Mouse (Mus musculus) cortical plate, adult 2 months (tissue): ENCODE data around the gene Tppp2. TPM values are rescaled to one million over a fixed set of nuclear protein-coding genes. Genes with fewer than 3 reads are reported as not detected.
"Not testable (repeated sequence)": the region's sequence is repeated elsewhere in the genome, so short reads cannot be mapped to it uniquely, and the experiment has no call there.

Source experiments
- H3K27ac ChIP-seq: fragments of 200-500 bp; 2 replicates; pipeline ENCODE4 v1.5.1; 2012; ENCODE audit warnings: low read length, control low read depth, inconsistent platforms; ENCODE audit not compliant: insufficient read depth
- H3K4me1 ChIP-seq: fragments of 200-500 bp; 2 replicates; pipeline ENCODE4 v1.6.1; 2011; ENCODE audit warnings: low read length; ENCODE audit not compliant: control insufficient read depth, insufficient read depth
- H3K4me3 ChIP-seq: fragments of 200-500 bp; 2 replicates; pipeline ENCODE4 v1.5.1; 2011; ENCODE audit warnings: mild to moderate bottlenecking, low read length, control low read depth; ENCODE audit not compliant: insufficient read depth
- CTCF ChIP-seq: fragments of 200-500 bp; IDR thresholded peaks from 2 replicates; pipeline ENCODE4 v1.5.1; 2011; ENCODE audit warnings: mild to moderate bottlenecking, control low read depth, low read length; ENCODE audit not compliant: insufficient read depth; ENCODE audit errors: extremely low read depth
- POLR2A ChIP-seq: fragments of 200-500 bp; IDR thresholded peaks from 2 replicates; pipeline ENCODE4 v1.6.1; 2011; ENCODE audit warnings: mild to moderate bottlenecking, low read length, control low read depth; ENCODE audit not compliant: insufficient read depth; ENCODE audit errors: extremely low read depth
- polyA plus RNA-seq: library from polyadenylated mRNA; depleted of rRNA; stranded (reverse); fragments of >200 nt; gene quantifications from 2 replicates; pipeline ENCODE4 v1.2.3, GENCODE M21; 2012

Gene Tppp2
- polyA plus RNA-seq, 1 experiment: not detected

- no peak overlapping the region for H3K27ac ChIP-seq
- H3K4me1 ChIP-seq: peaks cover 4% of the 10 kb centered on the region; the same call in 1 of the 2 replicates
- TF ChIP-seq POLR2A: no peak
- TF ChIP-seq CTCF: no peak
- H3K4me3 ChIP-seq: no peak overlapping the region
Observed at GRCm38 (mm10) chr14:51921759-51922570, 3.7 kb downstream of the Tppp2 start.

GRCm38 (mm10) chr14:51922571-51922865, 4.3 kb downstream of the Tppp2 start, which contains the start of gene Rnase13:
TSS of gene Rnase13 (minus strand) at chr14:51922773.
- no peak within 1 kb of the TSS for H3K4me3 ChIP-seq
- TF ChIP-seq POLR2A (no peak), CTCF (no peak)
- peaks cover 4% of the 10 kb centered on the region; the same call in 1 of the 2 replicates for H3K4me1 ChIP-seq
- H3K27ac ChIP-seq: no peak within 1 kb of the TSS

- Histone ChIP-seq H3K4me1 (peaks cover 4% of the 10 kb centered on the region; the same call in 1 of the 2 replicates), H3K4me3 (no peak overlapping the region), H3K27ac (no peak overlapping the region)
- no peak for TF ChIP-seq CTCF
- no peak for TF ChIP-seq POLR2A
Observed at GRCm38 (mm10) chr14:51922910-51923309, 4.7 kb downstream of the Tppp2 start.

GRCm38 (mm10) chr14:51923492-51923891, 5.3 kb downstream of the Tppp2 start:
- TF ChIP-seq CTCF (no peak), POLR2A (no peak)
- H3K27ac ChIP-seq: no peak overlapping the region
- H3K4me3 ChIP-seq: no peak overlapping the region
- H3K4me1 ChIP-seq: peaks cover 4% of the 10 kb centered on the region; the same call in 1 of the 2 replicates

GRCm38 (mm10) chr14:51926930-51927329, 8.7 kb downstream of the Tppp2 start:
- H3K4me1 ChIP-seq, H3K27ac ChIP-seq, H3K4me3 ChIP-seq: not testable (repeated sequence)

GRCm38 (mm10) chr14:51929309-51929943, 11.2 kb downstream of the Tppp2 start:
- TF ChIP-seq POLR2A (0 out of 2 replicates have a peak, but pooled peaks have one; percentile 25), CTCF (no peak)
- Histone ChIP-seq H3K4me3 (no peak overlapping the region), H3K27ac (peak overlapping the region; percentile 16; the same call in 1 of the 2 replicates), H3K4me1 (no peaks in the 10 kb centered on the region)

GRCm38 (mm10) chr14:51929968-51930367, 11.7 kb downstream of the Tppp2 start:
- no peaks in the 10 kb centered on the region for H3K4me1 ChIP-seq
- TF ChIP-seq CTCF: no peak
- no peak for TF ChIP-seq POLR2A
- H3K4me3 ChIP-seq: no peak overlapping the region
- H3K27ac ChIP-seq: 0 out of 2 replicates have a peak overlapping the region, but pooled peaks have one; percentile 24

- peak overlapping the region; percentile 33; the same call in 1 of the 2 replicates for H3K27ac ChIP-seq
- no peak overlapping the region for H3K4me3 ChIP-seq
- no peaks in the 10 kb centered on the region for H3K4me1 ChIP-seq
- TF ChIP-seq POLR2A: no peak
- TF ChIP-seq CTCF: peak; percentile 74
Observed at GRCm38 (mm10) chr14:51930824-51931223, 12.6 kb downstream of the Tppp2 start.

- TF ChIP-seq POLR2A (no peak), CTCF (no peak)
- no peak overlapping the region for H3K27ac ChIP-seq
- H3K4me3 ChIP-seq: no peak overlapping the region
- H3K4me1 ChIP-seq: no peaks in the 10 kb centered on the region
Observed at GRCm38 (mm10) chr14:51932092-51933020, 14.1 kb downstream of the Tppp2 start.

- H3K4me3 ChIP-seq: no peak overlapping the region
- H3K4me1 ChIP-seq: no peaks in the 10 kb centered on the region
- TF ChIP-seq POLR2A (no peak), CTCF (no peak)
- H3K27ac ChIP-seq: no peak overlapping the region
Observed at GRCm38 (mm10) chr14:51939005-51939404, 20.8 kb downstream of the Tppp2 start.
